Mouse (Mus musculus) stomach, postnatal 0 days (tissue): ENCODE measurements at regions not wholly inside any gene's neighbourhood (a gene's known extent, or its start where the extent isn't known, plus 50 kb on each side); places are given as distances from the start of the nearest gene placed in this dataset.

ENCODE experiments used
- ATAC-seq: fragments of 200-750 bp; cut with Nextera tagmentation; 2 replicates; pipeline ENCODE4 v1.8.0; 2017; ENCODE audit not compliant: low FRiP score, low TSS enrichment
- DNase-seq: peaks from one replicate; pipeline ENCODE4 v3.0.0-alpha.2; 2016; ENCODE audit warnings: low spot score
- H3K27ac ChIP-seq: fragments of 300-500 bp; sonication (generic); replicated peaks from 2 replicates; pipeline ENCODE4 v1.5.1; 2014; ENCODE audit warnings: mild to moderate bottlenecking, control low read depth
- H3K27me3 ChIP-seq: fragments of 300-500 bp; sonication (generic); 2 replicates; pipeline ENCODE4 v1.6.1; 2014; ENCODE audit warnings: low read length; ENCODE audit not compliant: control insufficient read depth, insufficient read depth
- H3K36me3 ChIP-seq: fragments of 300-500 bp; sonication (generic); 2 replicates; pipeline ENCODE4 v1.6.1; 2014; ENCODE audit warnings: low read length, mixed read lengths; ENCODE audit not compliant: control insufficient read depth, insufficient read depth
- H3K4me1 ChIP-seq: fragments of 300-500 bp; sonication (generic); replicated peaks from 2 replicates; pipeline ENCODE4 v1.6.1; 2014; ENCODE audit warnings: antibody characterized with exemption; ENCODE audit not compliant: control insufficient read depth, insufficient read depth
- H3K4me2 ChIP-seq: fragments of 300-500 bp; sonication (generic); replicated peaks from 2 replicates; pipeline ENCODE4 v1.6.1; 2014; ENCODE audit warnings: low read depth, mild to moderate bottlenecking, control low read depth, moderate library complexity
- H3K4me3 ChIP-seq: fragments of 300-500 bp; sonication (generic); 2 replicates; pipeline ENCODE4 v1.5.1; 2014; ENCODE audit warnings: low read depth, low read length, control low read depth
- H3K9ac ChIP-seq: fragments of 300-500 bp; sonication (generic); 2 replicates; pipeline ENCODE4 v1.6.1; 2014; ENCODE audit warnings: mild to moderate bottlenecking, low read length, control low read depth, mixed read lengths
- H3K9me3 ChIP-seq: fragments of 300-500 bp; sonication (generic); 2 replicates; pipeline ENCODE4 v1.6.1; 2016; ENCODE audit warnings: low read length; ENCODE audit not compliant: control insufficient read depth
- CTCF ChIP-seq: IDR thresholded peaks from 2 replicates; pipeline ENCODE4 v1.5.1; 2016; ENCODE audit warnings: antibody characterized with exemption, low read depth, mild to moderate bottlenecking, moderate library complexity
- EP300 ChIP-seq: optimal IDR thresholded peaks from 2 replicates; pipeline ENCODE3; 2016; ENCODE audit warnings: antibody characterized with exemption
- WGBS: fragments of 180-500 bp; shearing (Covaris S2); extraction: QIAGEN DNeasy Blood & Tissue Kit; methylation state at CpG from one replicate; pipeline ENCODE4 v1.1.7; 2014; 5-methylcytosine and 5-hydroxymethylcytosine counted together

DNA sequence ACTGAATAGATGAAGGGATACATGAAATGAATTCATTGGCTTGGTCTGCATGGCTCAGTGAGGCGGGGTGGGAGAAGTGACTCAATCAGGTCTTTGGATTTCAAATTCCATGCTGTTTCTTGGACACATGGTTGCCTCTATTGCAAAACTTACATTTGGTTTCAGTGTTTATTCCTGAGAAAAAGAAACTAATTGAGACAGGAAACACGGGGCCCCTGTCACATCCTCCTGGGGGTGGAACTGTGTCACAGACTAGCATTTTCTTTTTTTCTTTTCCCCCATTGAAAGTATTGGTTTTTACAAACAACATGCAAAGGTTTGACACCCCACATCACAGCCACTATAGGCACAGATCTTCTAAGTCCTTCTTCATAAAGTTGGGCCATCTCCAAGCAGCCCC is 375.8 kb upstream of the Pik3r1 start:
- no peak overlapping the region for H3K4me3 ChIP-seq
- H3K9me3 ChIP-seq = no peaks in the 10 kb centered on the region
- ATAC-seq (no peak), DNase-seq (no peak)
- TF ChIP-seq CTCF (no peak), EP300 (no peak)
- no peaks in the 10 kb centered on the region for H3K36me3 ChIP-seq
- 71% methylated on average over 2 of the region's 2 CpGs for WGBS
- H3K9ac ChIP-seq = no peak overlapping the region
- H3K4me1 ChIP-seq = no peaks in the 10 kb centered on the region
- H3K4me2 ChIP-seq = no peak overlapping the region
- no peaks in the 10 kb centered on the region for H3K27me3 ChIP-seq
- H3K27ac ChIP-seq = no peak overlapping the region

DNA sequence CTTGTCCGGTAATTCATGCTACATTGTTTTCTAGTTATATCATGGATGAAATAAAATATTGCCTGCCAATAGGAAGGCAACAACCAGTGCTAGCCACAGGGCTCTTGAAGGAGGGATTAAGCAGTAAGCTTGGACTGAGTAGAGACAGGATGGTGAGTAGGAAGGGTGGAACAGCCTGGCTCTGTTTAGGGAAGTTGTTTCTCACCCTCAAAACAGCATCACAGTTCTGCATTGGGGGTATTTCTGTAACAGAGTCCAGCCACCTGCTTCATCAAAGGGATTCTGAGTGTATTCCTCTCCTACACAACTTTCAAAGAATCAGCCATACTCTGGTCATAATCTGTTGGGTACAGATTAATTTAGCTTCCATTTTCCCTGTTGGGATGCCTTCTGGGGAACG is 380.0 kb upstream of the Pik3r1 start:
- Histone ChIP-seq H3K9me3 (no peaks in the 10 kb centered on the region), H3K9ac (no peak overlapping the region), H3K4me2 (no peak overlapping the region), H3K27ac (no peak overlapping the region), H3K4me3 (no peak overlapping the region), H3K36me3 (no peaks in the 10 kb centered on the region), H3K4me1 (no peaks in the 10 kb centered on the region), H3K27me3 (no peaks in the 10 kb centered on the region)
- DNase-seq (no peak), ATAC-seq (no peak)
- WGBS = 84% methylated on average over 2 of the region's 2 CpGs
- TF ChIP-seq CTCF = no peak
- TF ChIP-seq EP300 = no peak

DNA sequence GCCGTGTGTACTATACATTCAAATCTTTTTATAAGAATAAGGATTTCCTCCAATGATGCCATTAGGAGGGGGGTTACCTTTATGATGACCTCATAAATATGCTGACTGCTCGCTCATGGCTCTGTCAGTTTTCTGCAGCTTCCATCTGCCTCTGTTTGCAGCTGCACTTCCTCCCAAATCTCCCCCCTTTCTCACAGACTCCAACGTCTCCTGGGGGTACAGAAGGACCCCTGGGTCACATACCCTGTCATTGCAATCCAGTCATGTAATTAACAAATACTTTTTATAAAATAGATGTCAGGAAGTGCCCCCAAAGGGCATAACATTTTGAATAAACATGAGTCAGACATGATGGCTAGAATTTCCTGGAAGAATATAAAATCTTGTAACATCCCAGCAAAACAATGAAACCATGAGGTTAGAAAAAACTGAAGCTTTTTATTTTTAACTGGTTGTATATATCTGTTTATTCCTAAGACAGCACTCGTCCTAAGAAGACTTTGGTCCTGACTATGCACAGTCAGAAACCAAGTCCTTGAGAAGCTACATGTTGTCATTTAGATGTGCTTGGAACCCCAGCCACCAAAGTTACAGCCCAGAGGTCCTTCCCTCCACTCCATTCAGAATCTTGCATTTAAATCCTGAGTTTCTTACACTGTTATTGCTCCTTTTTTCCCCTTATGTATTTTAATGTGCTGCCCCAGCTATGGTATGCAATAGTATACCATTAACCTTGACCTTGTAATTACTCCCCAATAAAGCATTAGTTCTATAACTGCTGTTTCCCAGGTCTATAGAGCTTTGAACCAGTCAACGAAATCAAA is 386.0 kb upstream of the Pik3r1 start:
- Histone ChIP-seq H3K9ac (no peak overlapping the region), H3K27ac (no peak overlapping the region), H3K4me1 (no peaks in the 10 kb centered on the region), H3K4me3 (no peak overlapping the region), H3K4me2 (no peak overlapping the region), H3K27me3 (no peaks in the 10 kb centered on the region), H3K9me3 (no peaks in the 10 kb centered on the region), H3K36me3 (no peaks in the 10 kb centered on the region)
- WGBS = 45% methylated on average over 5 of the region's 5 CpGs
- no peak for ATAC-seq
- no peak for TF ChIP-seq CTCF
- no peak for TF ChIP-seq EP300
- no peak for DNase-seq

DNA sequence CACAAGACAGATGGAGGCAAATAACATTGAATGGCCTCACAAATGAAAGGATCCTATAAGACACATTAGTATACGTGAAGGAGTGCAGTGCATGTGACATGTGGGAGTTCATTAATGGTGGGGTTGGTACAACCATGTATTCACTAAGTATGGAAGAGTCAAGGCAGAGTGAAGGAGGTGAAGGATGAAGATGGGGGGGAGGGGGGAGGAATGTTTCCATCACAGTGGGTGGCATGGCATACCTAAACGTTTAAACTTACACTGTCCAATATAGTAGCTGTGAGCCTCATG is 386.5 kb upstream of the Pik3r1 start:
- Histone ChIP-seq H3K4me3 (no peak overlapping the region), H3K27me3 (no peaks in the 10 kb centered on the region), H3K9me3 (no peaks in the 10 kb centered on the region), H3K4me1 (no peaks in the 10 kb centered on the region), H3K4me2 (no peak overlapping the region), H3K9ac (no peak overlapping the region), H3K36me3 (no peaks in the 10 kb centered on the region), H3K27ac (no peak overlapping the region)
- 47% methylated on average over 2 of the region's 2 CpGs for WGBS
- DNase-seq = no peak
- no peak for ATAC-seq
- no peak for TF ChIP-seq EP300
- no peak for TF ChIP-seq CTCF

DNA sequence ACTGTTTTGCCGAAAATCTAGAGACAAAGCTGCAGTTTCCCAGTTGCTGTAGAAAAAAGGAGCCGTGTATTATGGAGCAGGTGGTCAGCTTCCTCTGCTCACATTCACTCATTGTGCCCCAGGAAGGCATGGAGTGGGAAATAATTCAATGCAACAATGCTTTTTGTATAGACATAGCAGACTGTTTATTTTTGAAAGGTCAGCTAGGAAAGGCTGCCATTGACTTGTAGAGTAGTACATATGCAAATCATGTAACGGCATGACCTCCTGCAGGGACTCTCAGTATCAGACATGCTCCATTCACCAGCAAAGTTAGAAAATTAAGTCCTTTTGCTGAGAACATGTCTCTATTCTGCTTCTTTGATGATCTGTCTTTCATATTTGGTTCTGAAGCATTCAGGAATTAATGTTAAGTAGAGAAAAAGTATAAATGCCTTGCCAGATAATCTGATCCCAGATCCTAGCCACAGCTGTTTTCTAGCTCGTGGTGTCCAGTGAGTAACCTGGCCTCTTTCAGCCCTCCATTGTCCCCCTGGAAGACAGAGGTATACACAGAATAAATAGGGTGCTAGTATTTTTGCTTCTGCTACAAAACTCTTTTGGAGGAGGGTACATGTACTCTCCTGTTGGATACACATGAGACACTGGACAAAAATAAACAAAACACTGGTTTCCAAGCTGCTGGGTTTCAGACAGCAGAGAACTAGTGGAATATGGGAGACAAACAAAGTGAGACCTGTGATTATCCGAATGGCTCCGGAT is 389.5 kb upstream of the Pik3r1 start:
- no peak for DNase-seq
- no peak overlapping the region for H3K27ac ChIP-seq
- no peak overlapping the region for H3K9ac ChIP-seq
- no peaks in the 10 kb centered on the region for H3K36me3 ChIP-seq
- WGBS = 68% methylated on average over 6 of the region's 6 CpGs
- H3K27me3 ChIP-seq = no peaks in the 10 kb centered on the region
- H3K4me3 ChIP-seq = no peak overlapping the region
- ATAC-seq = no peak
- no peak overlapping the region for H3K4me2 ChIP-seq
- no peaks in the 10 kb centered on the region for H3K9me3 ChIP-seq
- H3K4me1 ChIP-seq = no peaks in the 10 kb centered on the region
- TF ChIP-seq EP300 = no peak
- TF ChIP-seq CTCF = no peak
